Mouse (Mus musculus) duodenum, adult 2 months (tissue): ENCODE data around the gene Gm13289. TPM values are rescaled to one million over a fixed set of nuclear protein-coding genes. Genes with fewer than 3 reads are reported as not detected.

Experiments used
- polyA plus RNA-seq: library from polyadenylated mRNA; depleted of rRNA; stranded (reverse); fragments of >200 nt; gene quantifications from 2 replicates; pipeline ENCODE4 v1.2.3, GENCODE M21; 2012; ENCODE audit warnings: low replicate concordance; rRNA removed

Gm13289 gene
- polyA plus RNA-seq: not detected in 2 replicates

GRCm38 (mm10) chr4:88776622-88777021 is at the start of gene Gm13289:
Gene Gm13289, plus strand, starts transcription at chr4:88776922.

GRCm38 (mm10) chr4:88754818-88755340 is 21.8 kb upstream of the Gm13289 start, which contains the start of gene Gm13271:
Gene Gm13271, plus strand, starts transcription at chr4:88754868.

GRCm38 (mm10) chr4:88759610-88760268 is 17.0 kb upstream of the Gm13289 start, which contains the start of gene Gm13283:
Gene Gm13283, plus strand, starts transcription at chr4:88760119.

GRCm38 (mm10) chr4:88773534-88773933 is 3.2 kb upstream of the Gm13289 start, which contains the start of gene Gm13290:
Gene Gm13290, plus strand, starts transcription at chr4:88773834.

GRCm38 (mm10) chr4:88779550-88779949 is 2.8 kb downstream of the Gm13289 start, which contains the start of gene Gm13272:
Gene Gm13272, plus strand, starts transcription at chr4:88779850.

GRCm38 (mm10) chr4:88781831-88782230 is 5.1 kb downstream of the Gm13289 start, which contains the start of gene Ifnz:
Gene Ifnz, plus strand, starts transcription at chr4:88782131.

GRCm38 (mm10) chr4:88785409-88785808 is 8.7 kb downstream of the Gm13289 start, which contains the start of gene Gm13276:
Gene Gm13276, plus strand, starts transcription at chr4:88785709.

GRCm38 (mm10) chr4:88788402-88788801 is 11.7 kb downstream of the Gm13289 start, which contains the start of gene Gm13277:
Gene Gm13277, plus strand, starts transcription at chr4:88788632.

GRCm38 (mm10) chr4:88791250-88791649 is 14.5 kb downstream of the Gm13289 start, which contains the start of gene Gm13278:
Gene Gm13278, plus strand, starts transcription at chr4:88791550.

GRCm38 (mm10) chr4:88793936-88794675 is 17.4 kb downstream of the Gm13289 start, which contains the start of gene Gm13275:
Gene Gm13275, plus strand, starts transcription at chr4:88794487.

GRCm38 (mm10) chr4:88797097-88797496 is 20.4 kb downstream of the Gm13289 start, which contains the start of gene Gm13279:
Gene Gm13279, plus strand, starts transcription at chr4:88797397.

GRCm38 (mm10) chr4:88799365-88799764 is 22.6 kb downstream of the Gm13289 start, which contains the start of gene Gm13285:
Gene Gm13285, plus strand, starts transcription at chr4:88799665.

GRCm38 (mm10) chr4:88802954-88803353 is 26.2 kb downstream of the Gm13289 start, which contains the start of gene Gm13287:
Gene Gm13287, plus strand, starts transcription at chr4:88803254.

GRCm38 (mm10) chr4:88805231-88805630 is 28.5 kb downstream of the Gm13289 start, which contains the start of gene Gm13288:
Gene Gm13288, plus strand, starts transcription at chr4:88805531.

GRCm38 (mm10) chr4:88815928-88816327 is 39.2 kb downstream of the Gm13289 start, which contains the start of gene Ifna7:
Gene Ifna7, plus strand, starts transcription at chr4:88816228.

GRCm38 (mm10) chr4:88819659-88820058 is 42.9 kb downstream of the Gm13289 start, which contains the start of gene Ifna11:
Gene Ifna11, plus strand, starts transcription at chr4:88819959.

Other genes with a start within 250 kb of the Gm13289 start
- not detected in 2 replicates for gene Ifna15, start 218.7 kb upstream of the Gm13289 start, polyA plus RNA-seq
- gene Ifna14, start 205.1 kb upstream of the Gm13289 start, polyA plus RNA-seq: not detected in 2 replicates
- gene Ifna9, start 184.5 kb upstream of the Gm13289 start, polyA plus RNA-seq: not detected in 2 replicates
- not detected in 2 replicates for gene Ifna12, start 173.5 kb upstream of the Gm13289 start, polyA plus RNA-seq
- gene C87499, start 142.5 kb upstream of the Gm13289 start, polyA plus RNA-seq: not detected in 2 replicates
- gene Ifna13, start 132.5 kb upstream of the Gm13289 start, polyA plus RNA-seq: not detected in 2 replicates
- not detected in 2 replicates for gene Ifna16, start 100.0 kb upstream of the Gm13289 start, polyA plus RNA-seq
- not detected in 2 replicates for gene Ifna2, start 93.0 kb upstream of the Gm13289 start, polyA plus RNA-seq
- gene Ifnab, start 85.6 kb upstream of the Gm13289 start, polyA plus RNA-seq: not detected in 2 replicates
- gene Gm26566, start 55.1 kb upstream of the Gm13289 start, polyA plus RNA-seq: 0.11 and 0.27 TPM in 2 replicates
- gene Klhl9, start 54.5 kb upstream of the Gm13289 start, polyA plus RNA-seq: 5.4 and 7.9 TPM in 2 replicates
- not detected in 2 replicates for gene Gm13271, start 22.1 kb upstream of the Gm13289 start, polyA plus RNA-seq
- gene Gm13283, start 16.8 kb upstream of the Gm13289 start, polyA plus RNA-seq: not detected in 2 replicates
- not detected in 2 replicates for gene Gm13290, start 3.1 kb upstream of the Gm13289 start, polyA plus RNA-seq
- gene Gm13272, start 2.9 kb downstream of the Gm13289 start, polyA plus RNA-seq: not detected in 2 replicates
- gene Ifnz, start 5.2 kb downstream of the Gm13289 start, polyA plus RNA-seq: not detected in 2 replicates
- gene Gm13276, start 8.8 kb downstream of the Gm13289 start, polyA plus RNA-seq: not detected in 2 replicates
- not detected in 2 replicates for gene Gm13277, start 11.7 kb downstream of the Gm13289 start, polyA plus RNA-seq
- gene Gm13278, start 14.6 kb downstream of the Gm13289 start, polyA plus RNA-seq: not detected in 2 replicates
- not detected in 2 replicates for gene Gm13275, start 17.6 kb downstream of the Gm13289 start, polyA plus RNA-seq
- not detected in 2 replicates for gene Gm13279, start 20.5 kb downstream of the Gm13289 start, polyA plus RNA-seq
- not detected in 2 replicates for gene Gm13285, start 22.7 kb downstream of the Gm13289 start, polyA plus RNA-seq
- gene Gm13287, start 26.3 kb downstream of the Gm13289 start, polyA plus RNA-seq: 0.49 TPM in 1 of 2 replicates, not detected in the other
- not detected in 2 replicates for gene Gm13288, start 28.6 kb downstream of the Gm13289 start, polyA plus RNA-seq
- not detected in 2 replicates for gene Ifna7, start 39.3 kb downstream of the Gm13289 start, polyA plus RNA-seq
- gene Ifna11, start 43.0 kb downstream of the Gm13289 start, polyA plus RNA-seq: not detected in 2 replicates
- gene Ifna6, start 50.5 kb downstream of the Gm13289 start, polyA plus RNA-seq: not detected in 2 replicates
- not detected in 2 replicates for gene Ifna5, start 58.6 kb downstream of the Gm13289 start, polyA plus RNA-seq
- not detected in 2 replicates for gene Ifna4, start 64.9 kb downstream of the Gm13289 start, polyA plus RNA-seq
- not detected in 2 replicates for gene Ifna1, start 73.2 kb downstream of the Gm13289 start, polyA plus RNA-seq
- 0.21 TPM in 1 of 2 replicates, not detected in the other for gene Ifne, start 103.3 kb downstream of the Gm13289 start, polyA plus RNA-seq